Mouse (Mus musculus): ENCODE measurements around the gene 2310034G01Rik.

- TF ChIP-seq FOSL1 (IDR thresholded peaks at IDR 0.05; ENCODE audit: insufficient read depth, low read length, poor library complexity, severe bottlenecking) (no peak), MYOG (IDR thresholded peaks at IDR 0.05; ENCODE audit: control insufficient read depth, extremely low read depth, insufficient read length) (no peak)
Measured at GRCm38 (mm10) chr19:46337719-46338330, 12.3 kb downstream of the 2310034G01Rik start.

Measured in C2C12 (cell line).